Mouse (Mus musculus) E14TG2a.4 (cell line): ENCODE results near the gene Erg.

Experiments
- CTCF ChIP-seq: conservative IDR thresholded peaks from 2 replicates; pipeline ENCODE4 v1.5.1; 2014; ENCODE audit warnings: low read length
- NANOG ChIP-seq: IDR thresholded peaks from 2 replicates; pipeline ENCODE4 v1.6.1; 2014; ENCODE audit warnings: borderline replicate concordance, low read length, mixed read lengths

DNA sequence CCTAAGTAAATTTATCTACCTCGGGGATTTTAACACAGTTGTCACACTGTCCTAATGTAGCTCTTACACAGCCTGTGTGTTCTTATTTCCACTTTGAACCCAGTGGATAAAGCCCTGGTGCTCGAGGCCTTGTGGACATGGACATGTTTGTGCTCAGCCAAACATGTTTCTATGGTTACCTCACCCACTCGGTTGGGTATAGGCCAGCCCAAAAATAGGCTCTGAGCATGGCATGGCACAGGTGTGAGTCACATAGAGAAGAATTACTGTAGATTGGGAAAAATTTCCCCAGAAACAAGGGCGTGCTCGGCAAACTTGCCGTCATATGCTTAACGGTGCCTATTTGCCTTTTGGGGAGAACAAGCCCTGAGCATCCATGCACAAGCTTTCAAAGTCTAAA is 146.1 kb downstream of the Erg start:
- TF ChIP-seq CTCF, result no peak
- TF ChIP-seq NANOG, result no peak
